Mouse (Mus musculus): ENCODE results near the gene Atat1.

DNA sequence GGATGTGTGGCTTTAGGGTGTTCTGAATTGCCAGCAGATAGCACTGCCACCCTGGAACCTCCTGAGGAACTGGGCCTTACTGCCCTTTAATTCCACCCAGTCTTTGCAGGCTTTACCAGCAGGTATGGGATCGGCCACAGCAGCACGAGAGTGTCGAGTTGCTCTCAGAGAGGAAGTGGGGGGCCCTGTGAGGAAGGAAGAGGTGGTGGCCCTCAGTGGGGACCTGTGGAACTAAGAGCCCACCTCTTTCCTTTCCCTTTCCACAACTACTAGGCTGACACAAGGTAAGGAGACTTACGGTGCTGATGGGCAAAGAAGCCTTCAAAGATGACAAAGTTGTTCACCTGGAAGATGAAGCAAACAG is 5.9 kb downstream of the Atat1 start:
- TF ChIP-seq CTCF (IDR thresholded peaks at IDR 0.05; ENCODE audit: extremely low read depth, insufficient read depth, insufficient read length, insufficient replicate concordance): no peak
- no peak for TF ChIP-seq POLR2A (IDR thresholded peaks at IDR 0.05; ENCODE audit: low read depth, low read length)

Measured in spleen, adult 2 months (tissue).